Mouse (Mus musculus) embryonic stem cell, embryonic (primary cell): ENCODE data around the gene Psg18.
"Not testable (repeated sequence)": the region's sequence is repeated elsewhere in the genome, so short reads cannot be mapped to it uniquely, and the experiment has no call there.

Experiments used
- CTCF ChIA-PET, 4 experiments: fragments of 300-600 bp in 2 of 4; fragments of 350-600 bp in 2 of 4; sonication (Branson Sonifier 250); formaldehyde crosslinking; loops; one replicate each; lab custom pipeline; 2022; ENCODE audit warnings: inconsistent platforms in 2 of 4; lab: Charles Lee
- POLR2A ChIA-PET, 4 experiments: fragments of 300-600 bp in 2 of 4; fragments of 350-600 bp in 2 of 4; sonication (Branson Sonifier 250); formaldehyde crosslinking; loops; one replicate each; lab custom pipeline; 2022; ENCODE audit warnings: antibody characterized with exemption in 4 of 4, inconsistent platforms in 1 of 4; lab: Charles Lee

The Psg18 gene

GRCm38 (mm10) chr7:18354909-18355308, at the start of gene Psg18:
Gene Psg18, minus strand, starts transcription at chr7:18355009.
- POLR2A ChIA-PET = not testable (repeated sequence)
- CTCF ChIA-PET = interaction anchor here in 1 of 4 experiments (0.6 kb wide), 1 partner anchor 516 kb away, joined by 3 read pairs; the partner anchor contains the start of gene Pglyrp1

GRCm38 (mm10) chr7:18403407-18403806, 48.6 kb upstream of the Psg18 start:
- ChIA-PET CTCF (interaction anchor here in 1 of 4 experiments (0.7 kb wide), 1 partner anchor 377 kb away, joined by 8 read pairs; no protein-coding TSS in a partner anchor), POLR2A (interaction anchor here in 1 of 4 experiments (0.7 kb wide), 1 partner anchor 775 kb away, joined by 4 read pairs; no protein-coding TSS in a partner anchor)

- ChIA-PET POLR2A (interaction anchor here in 1 of 4 experiments (0.7 kb wide), 1 partner anchor 775 kb away, joined by 4 read pairs; no protein-coding TSS in a partner anchor), CTCF (interaction anchor here in 1 of 4 experiments (0.7 kb wide), 1 partner anchor 378 kb away, joined by 8 read pairs; no protein-coding TSS in a partner anchor)
Measured at GRCm38 (mm10) chr7:18402527-18403237, 47.9 kb upstream of the Psg18 start.

- POLR2A ChIA-PET = not testable (repeated sequence)
Measured at GRCm38 (mm10) chr7:18391483-18391882, 36.7 kb upstream of the Psg18 start.

GRCm38 (mm10) chr7:18378295-18378694, 23.5 kb upstream of the Psg18 start:
- POLR2A ChIA-PET = no interaction called here

More at GRCm38 (mm10) chr7:18391483-18391882, 36.7 kb upstream of the Psg18 start:
- CTCF ChIA-PET = not testable (repeated sequence)

GRCm38 (mm10) chr7:18335411-18335810, 19.4 kb downstream of the Psg18 start:
- POLR2A ChIA-PET, CTCF ChIA-PET: not testable (repeated sequence)

More at GRCm38 (mm10) chr7:18378295-18378694, 23.5 kb upstream of the Psg18 start:
- CTCF ChIA-PET = no interaction called here
